Mouse (Mus musculus): ENCODE measurements at regions not wholly inside any gene's neighbourhood (a gene's known extent, or its start where the extent isn't known, plus 50 kb on each side); places are given as distances from the start of the nearest gene placed in this dataset.

- TF ChIP-seq CTCF (IDR thresholded peaks at IDR 0.05; ENCODE audit: insufficient read depth, low read depth, low read length) (no peak), POLR2A (IDR thresholded peaks at IDR 0.05; ENCODE audit: insufficient read depth, low read depth, low read length) (no peak)
Observed at GRCm38 (mm10) chr3:60408553-60409282, 63.9 kb upstream of the Mbnl1 start.

All from olfactory bulb, adult 2 months (tissue).